In genomic region chrX:11432403-11433004, GRCm38 (mm10) we compare ENCODE assay signal across 10 mouse cellular contexts.
DNase-seq lines count a peak whose midpoint lies in the region; ATAC-seq lines count a peak whose summit lies in the region.
"Had no signal": no experiment of that assay in that cellular context is flagged by ENCODE, and none has a peak within 500 bp of the region (broad histone marks: within the 10 kb centered on the region; RNA-seq: fewer than 3 reads in every experiment).

No protein-coding gene starts in this region.

- peaks cover 19% of the 10 kb centered on the region for H3K4me1 ChIP-seq in hindbrain, embryonic 10.5 days (replicated peaks)
- H3K4me1 ChIP-seq in hindbrain, embryonic 11.5 days (replicated peaks; ENCODE audit: control insufficient read depth, insufficient read depth, low read length), result no peaks in the 10 kb centered on the region
- peaks cover 29% of the 10 kb centered on the region for H3K4me1 ChIP-seq in limb, embryonic 12.5 days (replicated peaks)
- H3K4me1 ChIP-seq in neural tube, embryonic 15.5 days, result peaks cover 28% of the 10 kb centered on the region

- H3K9me3 ChIP-seq in hindbrain, embryonic 10.5 days, result no peaks in the 10 kb centered on the region
- no peaks in the 10 kb centered on the region for H3K9me3 ChIP-seq in hindbrain, embryonic 11.5 days (ENCODE audit: control insufficient read depth, low read length)
- H3K9me3 ChIP-seq in limb, embryonic 12.5 days, result 0 out of 2 replicates have a peak, but pooled peaks cover 3% of the 10 kb centered on the region
- H3K9me3 ChIP-seq in neural tube, embryonic 15.5 days (replicated peaks), result no peaks in the 10 kb centered on the region
- H3K9me3 ChIP-seq: forebrain, embryonic 15.5 days; heart, embryonic 13.5 days had no signal

- peaks cover 97% of the 10 kb centered on the region for H3K27me3 ChIP-seq in hindbrain, embryonic 10.5 days (ENCODE audit: insufficient read depth, poor library complexity, severe bottlenecking)
- H3K27me3 ChIP-seq in hindbrain, embryonic 11.5 days (ENCODE audit: control insufficient read depth, insufficient read depth, low read length), result peaks cover 6% of the 10 kb centered on the region; the same call in 1 of the 2 replicates
- peaks cover 70% of the 10 kb centered on the region for H3K27me3 ChIP-seq in limb, embryonic 12.5 days
- H3K27me3 ChIP-seq in neural tube, embryonic 15.5 days (replicated peaks), result peaks cover 6% of the 10 kb centered on the region; the same call in 1 of the 2 replicates
- H3K27me3 ChIP-seq: forebrain, embryonic 15.5 days had no signal

- no peak for ATAC-seq in hindbrain, embryonic 11.5 days (ENCODE audit: low FRiP score)
- ATAC-seq in limb, embryonic 12.5 days (ENCODE audit: insufficient number of reproducible peaks, insufficient read depth, low FRiP score, low TSS enrichment, low read depth), result peak; percentile 61
- no peak for ATAC-seq in neural tube, embryonic 15.5 days (ENCODE audit: low FRiP score)
- ATAC-seq: forebrain, embryonic 15.5 days had no signal

- peak overlapping the region; percentile 66; the same call in 1 of the 2 replicates for H3K27ac ChIP-seq in hindbrain, embryonic 10.5 days
- H3K27ac ChIP-seq in hindbrain, embryonic 11.5 days (ENCODE audit: low read depth, low read length), result no peak overlapping the region
- H3K27ac ChIP-seq in limb, embryonic 12.5 days, result peak overlapping the region; percentile 85
- no peak overlapping the region for H3K27ac ChIP-seq in neural tube, embryonic 15.5 days (replicated peaks)
- H3K27ac ChIP-seq: forebrain, embryonic 15.5 days; heart, embryonic 13.5 days had no signal

- H3K4me2 ChIP-seq in hindbrain, embryonic 11.5 days (replicated peaks; ENCODE audit: low read depth, low read length), result no peak overlapping the region
- no peak overlapping the region for H3K4me2 ChIP-seq in limb, embryonic 12.5 days
- no peak overlapping the region for H3K4me2 ChIP-seq in neural tube, embryonic 15.5 days
- H3K4me2 ChIP-seq: forebrain, embryonic 15.5 days; heart, embryonic 13.5 days had no signal

- H3K9ac ChIP-seq in hindbrain, embryonic 11.5 days (ENCODE audit: low read depth, low read length), result no peak overlapping the region
- H3K9ac ChIP-seq in limb, embryonic 12.5 days (replicated peaks), result no peak overlapping the region
- H3K9ac ChIP-seq in neural tube, embryonic 15.5 days (replicated peaks), result no peak overlapping the region
- H3K9ac ChIP-seq: forebrain, embryonic 15.5 days; heart, embryonic 13.5 days had no signal

- DNase-seq in hindbrain, embryonic 10.5 days (ENCODE audit: low spot score), result no peak
- no peak for DNase-seq in hindbrain, embryonic 11.5 days (ENCODE audit: low spot score)
- peak; percentile 24 for DNase-seq in right cerebral cortex, adult 18-20 months
- no peak for DNase-seq in right cerebral cortex, postnatal 36 days (ENCODE audit: low spot score in 2 of 2)
- peak; percentile 11 for DNase-seq in yolk sac, embryonic 10.5 days (ENCODE audit: low spot score)
- no peak for DNase-seq in cerebellum, postnatal 25 days

- H3K4me3 ChIP-seq in hindbrain, embryonic 10.5 days, result no peak overlapping the region
- no peak overlapping the region for H3K4me3 ChIP-seq in hindbrain, embryonic 11.5 days (ENCODE audit: low read depth, low read length)
- H3K4me3 ChIP-seq in limb, embryonic 12.5 days (replicated peaks), result no peak overlapping the region
- H3K4me3 ChIP-seq in neural tube, embryonic 15.5 days (replicated peaks), result no peak overlapping the region
- H3K4me3 ChIP-seq: forebrain, embryonic 15.5 days; heart, embryonic 13.5 days had no signal

- no peaks in the 10 kb centered on the region for H3K36me3 ChIP-seq in hindbrain, embryonic 10.5 days
- H3K36me3 ChIP-seq in hindbrain, embryonic 11.5 days (ENCODE audit: control insufficient read depth, insufficient read depth, low read length), result no peaks in the 10 kb centered on the region
- H3K36me3 ChIP-seq in limb, embryonic 12.5 days, result no peaks in the 10 kb centered on the region
- no peaks in the 10 kb centered on the region for H3K36me3 ChIP-seq in neural tube, embryonic 15.5 days
- H3K36me3 ChIP-seq: forebrain, embryonic 15.5 days; heart, embryonic 13.5 days had no signal

- WGBS in hindbrain, embryonic 10.5 days, result 68% methylated on average over 12 of the region's 12 CpGs
- 69% methylated on average over 12 of the region's 12 CpGs for WGBS in hindbrain, embryonic 11.5 days
- 39% methylated on average over 12 of the region's 12 CpGs for WGBS in limb, embryonic 12.5 days
- 50% methylated on average over 12 of the region's 12 CpGs for WGBS in neural tube, embryonic 15.5 days

Comparison
In these comparisons a context has a peak if more than half of its experiments do, and no peak if none do; other contexts are left out.
1. DNase-seq: peak in right cerebral cortex, adult 18-20 months (single experiment) and yolk sac, embryonic 10.5 days (single experiment); none in hindbrain, embryonic 10.5 days (single experiment), hindbrain, embryonic 11.5 days (single experiment), right cerebral cortex, postnatal 36 days (0 of 2) and cerebellum, postnatal 25 days (0 of 2).
2. H3K27ac ChIP-seq: peak in hindbrain, embryonic 10.5 days (single experiment) and limb, embryonic 12.5 days (single experiment); none in hindbrain, embryonic 11.5 days (single experiment) and neural tube, embryonic 15.5 days (single experiment).